Mouse (Mus musculus) c-Kit-positive CD71-negative TER-119-negative erythroid progenitor cells, embryonic 14.5 days (primary cell): Measurements from ENCODE around the gene C1qtnf2.

Experiments used
- DNase-seq: peaks from one replicate; pipeline ENCODE4 v3.0.0-alpha.2; 2013; ENCODE audit warnings: low read depth

Gene C1qtnf2

DNA sequence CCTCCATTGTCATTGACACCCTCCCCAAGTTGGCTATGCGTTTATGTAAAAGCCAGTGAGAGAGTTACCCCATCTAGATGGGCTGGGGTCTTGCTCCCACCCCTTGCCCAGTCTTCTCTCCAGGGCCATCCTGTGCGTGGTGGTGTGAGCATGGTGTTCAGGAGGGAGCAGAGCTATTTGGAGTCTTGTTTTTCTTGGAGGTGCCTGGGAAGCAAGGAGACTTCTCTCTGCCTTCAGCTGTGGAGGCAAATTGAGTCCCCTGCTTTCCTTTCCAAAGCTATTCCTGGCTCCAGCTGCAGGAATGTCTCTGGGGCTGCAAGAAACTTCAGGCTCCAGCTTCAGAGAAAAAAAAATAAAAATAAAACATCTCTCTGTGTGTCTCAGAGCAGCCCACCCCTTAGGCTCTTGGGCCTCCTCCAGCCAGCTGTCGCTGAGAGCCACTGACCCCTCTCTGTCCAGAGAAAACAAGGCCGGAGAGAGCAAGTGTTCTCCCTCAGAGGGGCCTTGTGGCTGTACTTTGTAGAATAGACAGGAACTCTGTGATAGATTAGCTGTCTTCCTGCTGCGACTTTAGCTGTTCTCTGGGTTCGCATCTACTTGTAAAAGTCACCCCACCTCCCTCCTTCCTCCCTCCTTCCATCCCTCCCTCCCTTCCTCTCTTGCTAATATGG, 9.2 kb downstream of the C1qtnf2 start:
- DNase-seq: no peak

DNA sequence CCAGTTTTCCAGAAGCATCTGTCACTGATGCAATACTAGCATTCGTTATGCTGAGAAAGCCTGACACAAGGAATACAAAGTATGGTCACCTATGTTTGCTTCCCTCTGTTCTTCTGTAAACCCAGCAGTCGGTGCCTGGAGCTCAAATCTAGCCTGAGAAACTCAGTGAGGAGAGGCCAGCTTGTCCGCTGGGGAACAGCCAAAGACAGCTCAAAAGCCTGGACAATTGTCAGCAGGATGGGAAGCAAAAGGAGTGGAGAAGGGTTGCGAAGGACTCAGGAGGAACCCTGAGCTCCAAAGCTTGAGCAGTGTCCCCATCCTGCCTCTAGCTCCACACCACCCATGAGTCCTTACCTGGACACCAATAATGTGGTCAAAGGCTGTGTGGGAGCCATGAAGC, 10.0 kb downstream of the C1qtnf2 start:
- no peak for DNase-seq

DNA sequence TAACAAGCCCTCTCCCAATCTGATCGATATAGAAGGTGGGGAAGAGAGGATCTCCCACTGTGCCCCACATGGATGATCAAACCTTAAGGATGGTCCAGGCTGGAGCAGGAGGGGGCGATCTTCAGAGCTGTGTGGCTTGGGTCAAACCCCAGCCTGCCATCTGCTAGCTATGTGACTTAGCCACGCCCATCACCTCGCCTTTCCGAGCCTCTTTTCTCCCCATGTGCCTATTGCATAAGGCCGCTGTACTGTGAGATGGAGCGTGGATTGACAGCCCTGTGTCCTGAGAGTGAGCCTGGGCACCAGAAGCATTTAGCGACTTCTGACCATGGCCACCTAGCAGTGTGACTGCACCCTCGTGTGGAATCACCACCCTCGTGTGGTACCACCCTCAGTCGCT, 10.6 kb downstream of the C1qtnf2 start:
- no peak for DNase-seq

DNA sequence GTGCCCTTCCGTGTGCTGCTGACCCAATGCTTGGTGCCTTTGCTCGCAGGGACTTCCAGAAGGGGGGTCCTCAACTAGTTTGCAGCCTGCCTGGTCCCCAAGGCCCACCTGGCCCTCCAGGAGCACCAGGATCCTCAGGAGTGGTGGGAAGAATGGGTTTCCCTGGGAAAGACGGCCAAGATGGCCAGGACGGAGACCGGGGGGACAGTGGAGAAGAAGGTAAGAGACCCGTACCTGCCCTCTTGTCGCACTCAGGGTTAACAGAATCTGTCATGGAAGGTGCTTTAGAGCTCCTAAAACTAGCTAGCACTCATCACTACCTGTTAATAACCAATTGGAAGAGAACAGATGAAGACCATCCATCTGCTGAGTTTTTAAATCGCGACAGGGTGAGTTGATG, 11.8 kb downstream of the C1qtnf2 start:
- DNase-seq: no peak

DNA sequence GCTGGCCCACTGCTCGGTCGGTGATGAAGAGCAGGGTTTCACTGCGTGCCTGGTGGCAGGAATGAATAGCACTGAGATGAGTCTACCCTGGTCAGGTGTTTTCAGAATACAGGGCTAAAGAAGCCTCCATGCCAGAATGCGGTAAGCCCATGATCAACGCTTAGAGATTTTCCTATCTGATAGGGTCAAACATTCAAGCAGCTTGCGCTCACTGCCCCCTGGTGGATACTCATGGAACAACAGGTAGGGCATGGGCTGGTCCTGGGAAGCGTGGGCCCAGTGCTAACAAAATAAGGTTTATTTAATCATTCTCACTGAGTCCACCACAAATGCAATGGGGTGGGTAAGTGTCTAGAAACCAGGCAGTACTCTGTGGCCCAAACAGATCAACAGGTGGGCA, 18.6 kb downstream of the C1qtnf2 start:
- DNase-seq: peak; percentile 65

DNA sequence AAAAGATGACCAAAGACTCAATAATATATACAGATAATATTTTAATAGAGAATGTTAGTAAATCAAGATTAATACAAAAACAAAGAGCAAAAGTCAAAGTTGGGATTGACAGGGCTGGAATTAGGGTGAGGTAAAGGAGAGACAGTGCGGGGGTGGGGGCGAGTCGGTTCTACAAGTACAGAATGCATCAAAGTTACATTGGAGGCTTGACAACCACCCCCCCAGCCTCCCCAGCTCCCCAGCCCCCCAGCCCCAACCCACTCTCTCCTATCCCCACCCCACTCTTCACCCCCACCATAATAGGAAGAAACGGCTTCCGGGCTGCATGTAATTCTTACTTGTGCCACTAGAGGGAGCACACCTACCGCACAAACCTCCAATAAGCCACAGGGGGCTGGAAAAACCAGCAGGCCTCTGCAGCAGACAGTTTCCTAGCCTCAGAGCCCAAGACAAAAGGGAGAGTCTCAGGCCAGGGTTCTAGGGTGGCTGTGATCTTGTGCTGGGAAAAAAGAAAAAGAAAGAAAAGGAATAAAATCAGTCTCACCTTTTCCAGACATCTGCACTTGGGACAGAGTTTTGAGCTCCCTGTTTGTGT, 19.8 kb downstream of the C1qtnf2 start:
- DNase-seq: peak; percentile 64

DNA sequence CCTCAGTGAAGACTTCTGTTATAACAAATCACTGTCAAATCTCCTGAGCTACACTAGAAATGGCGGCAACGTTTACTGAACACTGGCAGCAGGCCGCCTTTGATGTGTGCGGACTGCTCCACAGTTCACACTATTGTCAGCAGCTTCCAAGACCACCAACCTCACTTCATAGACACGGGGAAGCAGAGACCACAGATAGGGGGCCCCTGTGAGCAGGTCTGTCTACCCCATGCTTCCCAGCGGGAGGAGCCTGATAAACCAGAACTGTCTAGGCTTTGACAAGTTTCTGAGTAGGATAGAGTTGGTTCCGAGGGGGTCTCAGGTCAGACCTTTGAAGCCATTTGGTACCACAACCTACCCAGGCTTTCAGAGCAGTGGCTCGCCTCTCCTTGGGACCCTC, 21.0 kb downstream of the C1qtnf2 start:
- no peak for DNase-seq

DNA sequence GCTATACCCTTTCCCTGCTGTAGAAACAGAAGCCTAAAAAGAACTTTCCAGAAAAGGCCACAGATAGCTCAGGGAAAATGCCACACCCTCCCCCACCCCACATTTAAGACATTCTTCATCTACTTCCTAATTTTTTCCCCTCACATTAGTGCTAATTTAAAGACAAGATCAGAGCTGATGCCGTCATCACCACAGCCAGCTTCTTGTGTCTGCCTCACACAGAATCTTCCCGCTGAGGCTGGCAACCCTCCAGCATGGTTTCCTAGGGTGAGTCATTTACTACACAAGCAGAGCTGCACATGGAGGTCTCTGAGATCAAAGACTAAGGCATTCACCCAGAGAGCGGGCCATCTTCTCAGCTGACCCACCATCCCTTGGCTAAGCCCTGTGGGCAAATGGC, 21.5 kb downstream of the C1qtnf2 start:
- DNase-seq: peak; percentile 34

DNA sequence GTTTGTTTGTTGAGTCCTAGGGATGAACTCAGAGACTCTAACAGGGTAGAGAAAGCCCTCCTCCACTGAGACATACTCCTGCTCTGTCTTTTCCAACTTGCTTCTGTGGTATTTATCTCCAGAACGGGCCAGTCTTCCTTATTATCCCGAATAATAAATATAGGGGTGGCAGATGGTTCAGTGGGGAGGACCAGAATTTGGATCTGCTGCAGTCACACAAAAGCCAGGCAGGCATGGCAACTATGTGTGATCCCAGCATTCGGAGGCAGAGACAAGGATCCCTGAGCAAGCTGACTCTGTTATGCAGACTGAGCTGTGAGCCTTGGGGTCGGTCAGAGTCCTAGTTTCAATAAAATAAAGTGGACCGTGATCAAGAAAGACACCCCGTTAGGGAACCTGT, 27.2 kb downstream of the C1qtnf2 start:
- no peak for DNase-seq

DNA sequence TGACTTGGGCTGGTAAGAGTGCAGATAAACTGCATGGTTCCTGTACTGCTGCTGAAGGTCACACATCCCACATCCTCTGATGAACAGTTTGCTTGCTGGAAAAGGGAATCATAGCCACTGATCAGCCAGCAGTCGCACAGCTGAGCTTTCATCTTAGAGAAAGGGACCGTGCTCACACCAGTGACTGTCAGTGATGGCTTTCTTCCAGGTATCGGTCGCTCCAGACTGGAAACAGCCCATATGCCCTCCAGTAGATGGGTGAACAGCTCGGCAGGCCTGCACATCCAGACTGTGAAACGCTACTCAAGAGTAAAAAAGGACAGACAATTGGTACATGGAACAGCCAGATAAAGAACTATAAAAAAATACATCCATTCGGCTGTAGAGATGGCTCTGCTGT, 31.1 kb downstream of the C1qtnf2 start:
- DNase-seq: no peak

DNA sequence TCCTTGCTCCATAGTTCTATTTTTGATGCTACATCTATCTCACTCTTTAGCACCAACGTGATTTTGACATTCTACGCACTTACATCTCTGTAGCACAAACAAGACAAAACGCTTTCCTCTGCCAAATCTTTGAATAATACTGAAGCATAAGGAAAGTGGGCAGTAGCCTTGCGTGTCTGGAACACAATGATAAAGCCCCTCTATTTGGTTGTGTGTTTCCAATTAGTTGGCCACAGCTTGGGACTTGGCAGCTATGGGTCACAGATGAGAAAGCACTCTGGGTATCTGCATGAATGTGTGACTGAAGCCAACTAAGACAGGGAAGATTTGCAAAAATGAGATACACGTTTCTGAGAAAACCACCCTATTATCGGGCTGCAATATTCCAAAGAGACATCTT, 33.9 kb downstream of the C1qtnf2 start:
- no peak for DNase-seq

DNA sequence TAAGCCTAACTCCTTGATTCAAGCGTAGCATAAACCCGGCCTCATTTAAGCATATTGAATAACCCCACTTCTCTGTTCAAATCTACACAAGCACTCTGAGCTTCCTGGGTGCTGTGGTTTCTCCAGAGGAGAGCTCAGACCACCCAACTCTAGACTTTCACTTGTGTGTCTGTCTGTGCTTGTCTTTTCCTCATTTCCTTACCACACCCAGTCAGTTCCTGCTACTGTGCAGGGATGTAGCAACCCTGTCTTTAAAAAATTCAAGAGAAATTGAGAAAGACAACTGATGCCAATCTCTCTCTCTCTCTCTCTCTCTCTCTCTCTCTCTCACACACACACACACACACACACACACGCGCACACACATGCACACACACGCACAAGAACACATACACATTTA, 35.8 kb downstream of the C1qtnf2 start:
- DNase-seq: no peak

DNA sequence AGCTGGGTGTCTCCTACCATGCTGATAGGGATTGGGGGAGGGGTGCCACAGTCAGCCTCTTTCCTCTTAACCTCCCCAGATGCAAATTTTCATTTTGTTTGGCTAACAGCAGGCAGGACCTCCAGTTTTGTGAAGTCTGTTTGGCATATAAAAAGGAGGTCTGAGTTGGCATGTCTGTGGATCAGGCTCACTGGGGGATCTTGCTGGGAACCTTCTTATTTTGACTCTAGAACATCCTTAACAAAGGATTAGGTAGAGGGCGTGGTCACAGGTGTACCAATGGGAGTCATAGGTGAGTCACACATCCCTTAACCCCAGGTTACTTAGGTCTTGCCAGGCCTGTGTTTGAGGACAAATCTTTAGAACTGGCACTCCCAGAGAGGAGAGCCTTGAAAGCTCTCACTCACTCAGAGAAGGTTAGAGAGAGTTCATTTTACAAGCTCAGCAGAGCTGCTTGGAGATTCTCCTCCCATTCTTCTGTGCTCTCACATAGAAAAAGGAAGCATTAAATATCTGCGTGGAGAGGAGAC, 38.6 kb downstream of the C1qtnf2 start:
- DNase-seq: no peak

DNA sequence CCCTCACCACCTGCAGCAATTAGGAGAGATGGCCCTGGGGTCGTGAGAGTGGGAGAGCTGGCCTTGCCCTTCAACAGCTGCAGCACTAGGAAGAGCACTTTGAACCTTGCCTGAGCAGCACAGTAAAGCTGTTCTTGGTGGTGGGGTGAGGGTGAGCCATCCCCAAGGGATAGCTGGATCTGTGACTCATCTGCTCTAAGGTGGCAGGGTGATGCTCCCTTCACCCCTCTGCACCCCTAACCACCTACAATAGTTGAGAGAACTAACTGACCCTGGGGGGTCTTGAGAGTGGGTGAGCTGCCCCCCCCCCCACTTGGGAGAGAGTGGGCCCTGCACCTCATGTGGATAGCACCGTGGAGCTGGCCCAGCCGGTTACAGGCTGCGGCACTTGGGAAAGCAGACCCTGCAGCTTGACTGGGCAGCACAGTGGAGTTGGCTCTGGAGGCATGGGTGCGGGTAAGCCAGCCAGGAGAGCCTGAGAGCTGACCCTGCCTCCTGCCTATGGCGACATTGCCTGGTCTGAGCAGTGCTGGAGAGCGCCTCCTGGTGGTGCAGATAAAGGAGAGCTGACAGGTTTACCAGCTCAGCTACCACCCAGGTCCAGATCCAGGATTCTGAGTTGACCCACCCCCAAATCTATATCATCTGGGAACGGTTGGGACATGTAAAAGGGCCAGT, 42.4 kb downstream of the C1qtnf2 start:
- peak; percentile 28 for DNase-seq

DNA sequence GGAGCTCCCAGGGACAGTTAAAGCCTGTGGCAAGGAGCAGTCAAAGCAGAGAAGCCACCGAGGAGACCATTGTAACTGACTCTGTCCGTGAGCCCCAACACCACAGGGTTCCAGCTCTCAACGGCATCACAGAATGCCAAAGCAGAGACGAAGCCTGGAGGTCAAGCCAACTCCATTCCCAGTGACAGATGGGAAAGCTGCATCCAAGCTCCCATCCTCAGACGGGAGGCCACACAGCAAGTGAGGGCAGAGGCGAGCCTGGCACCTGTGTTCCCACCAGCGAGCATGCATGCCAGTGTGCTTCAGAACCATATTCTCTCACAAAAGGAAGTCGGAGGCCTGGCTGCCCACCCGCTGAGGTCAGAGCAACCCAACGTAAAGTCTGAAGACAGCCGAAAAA, 43.6 kb downstream of the C1qtnf2 start:
- DNase-seq: no peak

DNA sequence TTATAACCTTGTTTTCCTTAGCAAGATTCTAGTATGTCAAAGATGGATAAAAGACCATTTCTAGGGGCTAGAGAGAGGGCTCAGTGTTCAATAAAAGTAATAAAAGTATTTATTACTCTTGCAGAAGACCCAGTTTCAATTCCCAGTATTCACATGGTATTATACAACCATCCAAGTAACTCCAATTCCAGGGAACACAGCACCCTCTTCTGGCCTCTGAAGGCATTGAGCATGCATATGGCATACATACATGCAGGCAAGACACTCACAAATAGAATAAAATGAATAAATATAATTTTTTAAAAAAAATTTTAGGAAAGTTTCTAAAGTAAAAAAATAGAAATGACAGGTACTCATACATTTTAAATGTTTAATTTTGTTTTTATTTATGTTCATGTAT, 44.0 kb downstream of the C1qtnf2 start:
- no peak for DNase-seq

DNA sequence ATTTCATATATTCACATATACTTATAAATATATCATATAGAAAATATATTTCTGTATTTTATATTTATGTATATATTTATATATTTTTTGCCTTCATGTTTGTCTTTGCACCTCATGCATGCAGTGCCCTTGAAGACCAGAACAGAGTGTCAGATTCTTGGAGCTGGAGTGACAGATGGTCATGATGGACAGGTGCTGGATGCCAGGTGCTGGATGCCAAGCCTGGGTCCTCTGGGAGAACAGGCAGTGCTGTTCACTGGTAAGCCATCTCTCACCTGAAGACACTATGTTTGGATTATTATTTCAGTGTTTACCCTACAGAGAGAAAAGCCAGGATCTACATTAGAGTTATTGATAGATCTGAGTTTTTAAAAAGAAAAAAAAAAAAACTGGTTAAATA, 44.7 kb downstream of the C1qtnf2 start:
- DNase-seq: no peak

DNA sequence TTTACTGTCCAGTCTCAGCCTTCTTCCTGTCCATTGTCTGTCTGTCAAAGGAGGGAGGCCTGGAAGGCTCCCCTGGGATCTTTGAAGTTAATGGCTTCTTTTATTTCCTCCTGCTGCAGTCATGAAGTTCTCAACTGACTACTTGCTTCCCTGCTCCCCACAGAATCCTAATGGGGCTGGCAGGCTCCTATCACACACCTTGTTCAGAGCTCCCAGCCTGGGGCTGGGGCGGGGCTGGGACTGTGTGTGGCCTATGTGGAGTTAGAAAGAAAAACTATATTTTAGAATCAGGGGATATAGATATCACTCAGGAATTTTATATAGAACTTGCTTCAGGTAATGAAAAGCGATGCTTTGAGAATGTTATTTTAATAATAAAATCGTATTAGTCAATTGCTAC, 46.4 kb downstream of the C1qtnf2 start:
- no peak for DNase-seq

DNA sequence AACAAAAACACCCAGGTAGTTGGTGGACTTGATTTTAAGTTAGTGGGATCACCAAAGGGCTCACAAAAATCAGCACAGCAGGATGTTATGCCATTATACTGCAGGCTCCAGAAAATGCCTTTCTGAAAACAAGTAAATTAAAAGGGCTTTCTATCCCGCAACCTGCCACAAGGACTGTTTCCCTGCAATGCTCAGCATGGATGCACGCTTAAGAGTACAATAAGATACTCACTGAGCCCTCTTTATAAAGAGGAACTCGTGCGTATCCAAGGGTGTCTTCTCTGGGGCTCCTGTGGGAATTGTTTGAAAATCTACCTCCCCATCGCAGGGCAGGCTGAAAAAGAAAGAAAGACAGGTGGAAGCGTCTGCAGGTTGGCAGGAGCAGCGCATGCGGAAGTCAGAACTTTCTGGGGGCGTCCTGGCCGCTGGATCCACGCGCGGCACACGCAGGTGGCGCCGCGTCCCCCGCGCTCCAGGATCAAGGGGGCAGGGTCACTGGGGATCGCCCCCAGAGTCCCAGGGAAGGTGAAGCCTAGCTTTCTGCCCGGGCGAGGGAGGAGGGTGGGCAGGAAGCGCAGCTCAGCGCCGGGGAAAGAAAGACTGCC, 54.1 kb downstream of the C1qtnf2 start:
- peak; percentile 18 for DNase-seq

DNA sequence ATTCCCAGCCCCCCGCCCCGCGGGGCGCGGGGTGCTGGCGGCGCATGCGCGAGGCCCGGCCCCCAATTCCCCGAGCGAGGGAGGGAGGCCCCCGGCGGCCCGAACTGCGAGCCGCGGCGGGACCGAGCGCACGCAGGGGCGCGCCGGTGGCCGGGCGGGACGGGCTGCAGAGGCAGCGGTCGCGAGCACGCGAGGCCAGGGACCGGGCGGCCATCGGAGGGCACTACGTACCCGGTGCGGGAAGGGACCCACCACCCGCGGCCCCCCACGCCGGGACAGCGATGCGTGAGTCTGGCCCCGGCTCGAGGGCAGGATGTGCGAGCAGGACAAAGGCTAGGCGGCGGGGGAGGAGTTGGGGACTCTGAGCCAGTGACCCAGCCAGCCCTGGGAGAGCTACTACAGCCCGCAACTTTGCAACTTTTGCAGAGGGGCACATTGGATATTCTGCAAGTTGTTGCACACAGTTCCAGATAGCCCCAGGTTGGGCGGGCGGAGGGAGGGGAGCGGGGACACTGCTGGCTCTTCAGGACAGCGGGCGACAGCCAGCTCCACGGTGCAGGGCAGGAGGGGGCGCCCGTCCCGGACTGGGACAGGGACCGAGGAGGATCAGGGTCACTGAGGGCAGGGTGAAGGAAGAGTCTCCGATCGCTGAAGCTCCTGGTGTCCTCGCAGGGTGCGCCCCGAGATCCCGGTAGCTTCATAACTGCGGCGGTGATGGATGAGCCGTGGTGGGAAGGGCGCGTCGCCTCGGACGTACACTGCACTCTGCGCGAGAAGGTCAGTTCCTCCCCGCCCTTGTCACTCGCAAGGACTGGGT, 54.8 kb downstream of the C1qtnf2 start, which contains the start of gene Ccnjl:
TSS of gene Ccnjl (plus strand) at position 102 of the 817 bp plus-strand sequence.
- DNase-seq: peak; percentile 25

DNA sequence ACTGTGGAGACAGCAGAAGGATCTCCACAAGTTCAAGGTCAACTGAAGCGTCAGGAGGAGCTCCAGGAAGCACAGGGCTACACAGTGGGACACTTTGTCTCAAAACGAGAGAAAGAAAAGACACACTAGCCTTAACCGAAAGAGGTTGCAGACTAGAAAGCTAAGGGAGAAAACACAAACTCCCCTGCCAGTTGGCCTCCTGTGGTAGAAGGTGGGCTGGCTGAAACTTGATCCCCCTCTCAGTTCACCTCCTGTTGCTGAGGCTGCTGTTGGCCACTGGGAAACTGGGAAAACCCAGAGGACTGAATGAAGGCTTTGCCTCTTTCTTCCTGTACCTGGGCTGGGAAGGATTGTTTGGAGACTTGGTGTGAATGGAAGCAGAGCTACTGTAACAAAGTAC, 56.0 kb downstream of the C1qtnf2 start:
- DNase-seq: no peak

DNA sequence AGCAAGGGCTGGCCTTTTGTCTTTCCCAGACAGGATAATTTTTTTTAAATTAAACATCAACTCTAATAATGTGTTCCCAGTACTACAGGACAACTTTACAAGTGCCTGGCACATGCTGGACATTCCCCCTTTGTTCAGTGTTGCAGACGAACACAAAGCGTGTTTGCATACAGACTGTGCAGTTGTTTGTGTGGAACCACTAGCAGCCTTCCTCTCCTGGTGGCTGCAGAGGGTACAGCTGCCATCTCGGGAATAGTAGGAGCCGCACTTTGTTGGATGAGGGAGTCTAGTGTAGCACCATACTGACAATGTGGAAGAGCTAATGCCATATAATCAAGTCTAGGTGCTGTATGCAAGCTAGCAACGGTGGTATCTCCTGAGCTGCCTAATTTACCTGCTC, 57.5 kb downstream of the C1qtnf2 start:
- DNase-seq: no peak
